Mouse (Mus musculus) intestine, embryonic 16.5 days (tissue): ENCODE measurements around the gene Cep41. TPM values are rescaled to one million over a fixed set of nuclear protein-coding genes. Genes with fewer than 3 reads are reported as not detected.

Experiments
- ATAC-seq: fragments of 200-750 bp; cut with Nextera tagmentation; 2 replicates; pipeline ENCODE4 v1.8.0; 2017; ENCODE audit warnings: moderate TSS enrichment, moderate library complexity
- H3K27ac ChIP-seq: fragments of 300-500 bp; sonication (generic); 2 replicates; pipeline ENCODE4 v1.5.1; 2014; ENCODE audit warnings: mild to moderate bottlenecking, low read length
- H3K27me3 ChIP-seq: fragments of 300-500 bp; sonication (generic); replicated peaks from 2 replicates; pipeline ENCODE4 v1.6.1; 2014; ENCODE audit warnings: low read length, control low read depth, mixed read lengths; ENCODE audit not compliant: control insufficient read depth, insufficient read depth
- H3K36me3 ChIP-seq: fragments of 300-500 bp; sonication (generic); 2 replicates; pipeline ENCODE4 v1.6.1; 2014; ENCODE audit warnings: low read length, control low read depth; ENCODE audit not compliant: control insufficient read depth, insufficient read depth
- H3K4me1 ChIP-seq: fragments of 300-500 bp; sonication (generic); 2 replicates; pipeline ENCODE4 v1.6.1; 2014; ENCODE audit warnings: low read length, control low read depth, mixed read lengths; ENCODE audit not compliant: control insufficient read depth, insufficient read depth
- H3K4me2 ChIP-seq: fragments of 300-500 bp; sonication (generic); 2 replicates; pipeline ENCODE4 v1.6.1; 2014; ENCODE audit warnings: low read depth, low read length, control low read depth
- H3K4me3 ChIP-seq: fragments of 300-500 bp; sonication (generic); 2 replicates; pipeline ENCODE4 v1.5.1; 2014; ENCODE audit warnings: mild to moderate bottlenecking, low read length
- H3K9ac ChIP-seq: fragments of 300-500 bp; sonication (generic); 2 replicates; pipeline ENCODE4 v1.6.1; 2014; ENCODE audit warnings: low read depth, low read length
- H3K9me3 ChIP-seq: fragments of 300-500 bp; sonication (generic); 2 replicates; pipeline ENCODE4 v1.6.1; 2016; ENCODE audit warnings: low read length, control low read depth; ENCODE audit not compliant: control insufficient read depth
- WGBS: fragments of 180-500 bp; shearing (Covaris S2); extraction: QIAGEN DNeasy Blood & Tissue Kit; methylation state at CpG from one replicate; pipeline ENCODE4 v1.1.7; 2014; 5-methylcytosine and 5-hydroxymethylcytosine counted together
- polyA plus RNA-seq: library from polyadenylated mRNA; unstranded; fragments of >200 nt; fragmentation: Nextera tagmentation; extraction: Ambion mirVana; gene quantifications from 2 replicates; pipeline ENCODE4 v1.2.1, GENCODE M21; 2015

Cep41 gene
- polyA plus RNA-seq, 1 experiment from 2014 or later: 6.6 TPM

DNA sequence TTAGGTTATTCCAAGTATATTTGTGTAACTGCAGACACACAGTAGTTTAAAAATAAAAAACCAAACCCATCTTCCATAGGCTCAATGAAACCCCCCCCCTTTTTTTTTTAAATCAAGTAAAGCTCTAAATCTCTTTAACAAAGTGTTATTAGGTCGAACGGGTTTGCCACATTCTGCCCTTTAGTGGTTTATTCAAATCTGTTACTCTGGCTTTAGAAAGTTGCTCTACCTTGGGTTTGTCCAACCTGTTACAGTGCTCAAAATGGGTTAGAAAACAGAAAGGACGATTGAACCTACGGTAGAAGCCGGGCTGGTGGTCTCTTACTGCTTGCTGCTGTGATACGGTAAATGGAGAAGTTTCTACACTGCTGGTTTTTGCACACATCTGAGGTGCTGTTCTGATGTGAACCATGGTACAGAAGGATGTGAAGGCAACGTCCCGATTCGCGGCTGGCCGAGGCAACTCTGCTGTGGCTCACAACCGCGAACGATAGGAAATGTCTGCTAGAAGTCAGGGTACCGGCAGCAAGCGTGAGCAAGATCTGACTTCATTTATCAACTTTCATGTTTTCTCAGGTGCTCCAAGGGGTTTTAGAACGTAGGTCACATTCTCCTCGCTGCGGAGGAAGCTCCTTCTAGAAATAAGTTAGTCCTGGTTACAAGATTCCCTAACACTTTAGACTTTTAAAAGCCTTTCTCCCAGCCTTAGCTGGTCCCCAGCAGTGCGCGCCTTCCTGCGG lies 41.6 kb upstream of the Cep41 start:
- Histone ChIP-seq H3K9ac (peak overlapping the region; percentile 37; the same call in 1 of the 2 replicates), H3K36me3 (0 out of 2 replicates have a peak, but pooled peaks cover 3% of the 10 kb centered on the region), H3K4me2 (peak overlapping the region; percentile 27), H3K27me3 (no peaks in the 10 kb centered on the region), H3K27ac (peak overlapping the region; percentile 74), H3K9me3 (peaks cover 31% of the 10 kb centered on the region), H3K4me1 (peaks cover 5% of the 10 kb centered on the region; the same call in 1 of the 2 replicates), H3K4me3 (peak overlapping the region; percentile 12; the same call in 1 of the 2 replicates)
- WGBS: 53% methylated on average over 22 of the region's 22 CpGs
- no peak for ATAC-seq

DNA sequence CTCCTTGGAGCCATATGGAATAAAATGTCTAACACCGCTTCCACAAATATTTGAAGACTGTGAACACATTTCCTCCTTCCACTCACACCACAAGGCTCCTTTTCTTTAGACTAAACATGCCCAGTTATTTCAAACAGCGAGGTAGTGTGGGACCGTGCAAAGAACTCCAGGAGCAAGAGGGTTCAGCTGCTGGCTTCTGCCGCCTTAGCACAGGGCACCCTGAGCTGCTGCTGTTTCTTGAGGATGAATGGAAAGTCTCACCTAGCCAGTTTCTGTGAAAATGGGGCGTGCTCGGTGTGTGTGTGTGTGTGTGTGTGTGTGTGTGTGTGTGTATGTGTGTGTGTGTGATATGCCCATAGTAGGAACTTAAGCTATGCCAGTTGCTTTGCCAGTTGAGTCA lies 40.9 kb upstream of the Cep41 start:
- no peak overlapping the region for H3K9ac ChIP-seq
- H3K4me1 ChIP-seq: peaks cover 5% of the 10 kb centered on the region; the same call in 1 of the 2 replicates
- no peak overlapping the region for H3K4me2 ChIP-seq
- H3K9me3 ChIP-seq: peaks cover 28% of the 10 kb centered on the region
- no peaks in the 10 kb centered on the region for H3K27me3 ChIP-seq
- H3K4me3 ChIP-seq: no peak overlapping the region
- 0 out of 2 replicates have a peak, but pooled peaks cover 3% of the 10 kb centered on the region for H3K36me3 ChIP-seq
- 0 out of 2 replicates have a peak overlapping the region, but pooled peaks have one; percentile 1 for H3K27ac ChIP-seq
- 59% methylated on average over 6 of the region's 6 CpGs for WGBS
- no peak for ATAC-seq

DNA sequence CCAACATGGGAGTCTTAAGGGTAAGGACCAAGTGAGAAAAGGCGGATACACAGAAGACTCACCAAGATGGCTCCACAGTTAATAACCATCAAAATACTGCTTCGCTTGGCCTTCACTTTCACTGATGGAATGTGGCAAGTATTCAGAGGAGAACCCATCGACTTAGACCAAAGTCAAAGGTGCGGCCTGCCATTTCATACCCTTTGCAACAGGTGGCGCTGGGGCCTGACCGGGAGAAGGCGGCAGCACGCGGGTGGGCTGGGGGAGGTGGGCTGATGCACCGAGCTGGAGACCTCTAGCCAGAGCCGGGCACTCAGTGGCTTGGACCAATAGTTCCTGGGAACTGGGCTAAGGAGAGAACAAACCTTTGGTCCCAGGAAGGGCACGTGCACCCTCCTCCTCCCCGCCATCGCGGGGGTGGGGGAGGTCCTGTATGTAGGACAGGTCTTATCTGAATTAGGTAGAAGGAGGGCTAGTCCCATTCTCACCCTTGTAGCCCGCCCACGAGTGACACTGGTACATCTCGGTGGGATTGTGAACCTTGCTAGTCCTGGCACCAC lies 39.1 kb upstream of the Cep41 start:
- Histone ChIP-seq H3K9ac (no peak overlapping the region), H3K27ac (no peak overlapping the region), H3K4me3 (no peak overlapping the region), H3K4me1 (peaks cover 5% of the 10 kb centered on the region; the same call in 1 of the 2 replicates), H3K36me3 (no peaks in the 10 kb centered on the region), H3K4me2 (no peak overlapping the region), H3K27me3 (no peaks in the 10 kb centered on the region), H3K9me3 (peaks cover 12% of the 10 kb centered on the region)
- no peak for ATAC-seq
- WGBS: 51% methylated on average over 18 of the region's 18 CpGs

DNA sequence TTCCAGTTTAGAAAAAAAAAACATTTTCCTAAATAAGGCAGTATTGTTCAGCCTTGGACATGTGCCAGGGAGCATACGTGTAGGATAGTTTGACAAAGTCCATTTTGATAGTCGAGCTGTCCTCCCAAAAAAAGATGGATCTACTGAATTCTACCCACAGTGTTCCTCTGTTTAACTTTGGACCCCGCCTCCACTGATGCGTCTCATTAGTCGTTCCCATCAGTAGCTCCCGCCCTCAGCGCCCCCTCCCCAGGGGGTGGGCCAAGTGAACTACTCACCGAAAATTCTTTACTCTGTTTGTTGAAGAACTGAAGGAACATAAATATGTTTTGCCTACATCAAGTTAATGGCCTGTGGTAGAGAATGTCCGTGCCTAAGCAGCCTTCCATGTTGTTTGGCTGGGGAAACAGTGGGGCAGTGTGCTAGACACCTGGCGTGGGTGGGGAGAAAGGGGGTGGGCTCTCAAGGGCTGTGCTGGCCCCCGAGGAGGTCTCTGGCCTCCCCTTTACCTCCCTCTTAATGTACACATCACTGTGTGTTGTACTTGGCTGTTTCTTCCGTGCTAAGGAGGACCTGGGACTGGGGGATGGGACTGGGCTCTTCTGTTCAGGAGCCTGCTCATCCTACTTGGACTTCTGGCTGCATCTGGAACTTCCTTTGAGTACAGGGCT lies 36.9 kb upstream of the Cep41 start:
- Histone ChIP-seq H3K9ac (no peak overlapping the region), H3K9me3 (no peaks in the 10 kb centered on the region), H3K4me2 (no peak overlapping the region), H3K4me1 (peaks cover 5% of the 10 kb centered on the region; the same call in 1 of the 2 replicates), H3K4me3 (no peak overlapping the region), H3K27me3 (no peaks in the 10 kb centered on the region), H3K36me3 (no peaks in the 10 kb centered on the region), H3K27ac (no peak overlapping the region; the same call in 1 of the 2 replicates)
- peak; percentile 28; the same call in 1 of the 2 replicates for ATAC-seq
- 41% methylated on average over 12 of the region's 12 CpGs for WGBS

DNA sequence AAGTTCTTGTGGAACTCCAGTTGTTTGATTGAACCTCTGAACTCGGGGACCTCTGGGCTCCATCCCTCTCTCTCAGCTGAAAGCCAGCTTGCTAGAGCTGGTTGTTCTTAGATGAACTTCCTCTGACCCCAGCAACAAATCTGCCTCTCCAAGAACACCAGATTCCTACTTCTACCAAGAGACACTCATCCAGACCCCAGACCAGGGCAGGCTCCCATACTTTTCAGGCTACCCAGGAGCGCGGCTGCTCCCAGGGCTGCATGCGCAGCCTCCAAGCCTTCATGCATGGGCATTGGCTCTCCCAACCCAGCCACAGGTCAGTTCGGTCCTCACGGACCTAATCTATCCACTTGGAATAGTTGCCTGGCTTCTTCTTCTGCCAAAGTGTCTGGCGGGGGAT lies 29.8 kb upstream of the Cep41 start, which contains the start of gene Mest:
Gene Mest (plus strand): TSS at position 217 of the 400 bp plus-strand sequence.
- Histone ChIP-seq H3K4me3 (no peak within 1 kb of the TSS), H3K9me3 (no peaks in the 10 kb centered on the region), H3K27me3 (no peaks in the 10 kb centered on the region), H3K4me1 (no peaks in the 10 kb centered on the region), H3K9ac (no peak within 1 kb of the TSS), H3K4me2 (no peak within 1 kb of the TSS), H3K27ac (no peak within 1 kb of the TSS), H3K36me3 (no peaks in the 10 kb centered on the region)
- 62% methylated on average over 7 of the region's 7 CpGs for whole genome bisulfite sequencing
- ATAC-seq: no peak

DNA sequence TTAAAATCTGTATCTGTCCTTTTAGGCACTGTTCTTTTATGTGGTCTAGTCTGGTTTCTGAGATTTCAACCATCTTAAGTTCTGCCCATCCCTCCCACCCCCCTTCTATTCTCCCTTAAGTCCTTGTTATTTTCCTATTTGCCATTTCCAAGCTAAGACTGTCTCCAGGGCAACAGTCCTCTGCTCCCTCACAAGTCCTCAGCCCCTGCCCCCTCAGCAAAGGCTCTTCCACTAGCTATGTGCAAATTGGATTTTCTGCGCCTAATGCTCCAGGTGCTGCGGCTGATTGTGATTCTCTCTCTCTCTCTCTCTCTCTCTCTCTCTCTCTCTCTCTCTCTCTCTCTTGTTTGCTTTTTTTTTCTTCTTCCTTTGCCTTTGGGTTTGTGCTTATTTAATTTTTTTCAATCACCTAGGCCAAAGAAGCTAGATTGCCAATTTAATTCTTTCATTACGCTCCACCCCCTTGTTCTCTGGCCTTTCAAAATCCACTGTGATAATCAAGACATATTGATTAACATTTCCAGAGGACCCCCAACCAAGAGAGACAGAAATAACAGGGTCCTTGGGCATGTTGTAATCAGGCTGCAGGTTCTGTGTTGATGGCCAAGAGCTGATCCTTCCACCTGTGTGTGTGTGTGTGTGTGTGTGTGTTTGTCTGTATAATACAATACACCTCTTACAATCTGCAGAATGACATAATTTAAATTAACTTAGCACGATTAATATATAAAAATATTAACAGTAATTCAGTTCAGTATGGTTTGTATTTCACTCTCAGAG lies 29.0 kb upstream of the Cep41 start:
- Histone ChIP-seq H3K36me3 (no peaks in the 10 kb centered on the region), H3K4me3 (no peak overlapping the region), H3K27me3 (no peaks in the 10 kb centered on the region), H3K4me2 (no peak overlapping the region), H3K27ac (no peak overlapping the region), H3K9me3 (no peaks in the 10 kb centered on the region), H3K9ac (no peak overlapping the region), H3K4me1 (no peaks in the 10 kb centered on the region)
- ATAC-seq: no peak
- 78% methylated on average over 4 of the region's 4 CpGs for WGBS

DNA sequence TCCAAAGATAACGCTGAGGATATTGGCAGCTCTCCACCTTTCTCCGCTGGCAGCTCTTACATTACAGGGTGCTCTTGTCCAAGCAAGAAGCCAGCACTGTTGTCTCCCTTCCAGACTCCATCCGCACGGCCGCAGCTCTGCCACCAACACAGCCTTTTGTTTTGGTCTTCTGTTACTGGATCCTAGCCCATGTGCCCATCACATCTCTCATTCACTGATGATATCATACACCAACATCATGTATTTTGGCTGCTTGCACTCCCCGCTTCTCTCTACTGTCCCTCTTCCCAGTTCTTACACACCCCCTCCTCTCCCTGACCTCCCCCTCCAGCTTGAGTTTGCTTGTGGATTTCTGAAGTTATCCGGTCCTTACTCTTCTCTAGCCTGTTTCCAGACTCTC lies 23.2 kb upstream of the Cep41 start:
- Histone ChIP-seq H3K4me3 (no peak overlapping the region), H3K9me3 (no peaks in the 10 kb centered on the region), H3K4me1 (no peaks in the 10 kb centered on the region), H3K27ac (no peak overlapping the region), H3K27me3 (no peaks in the 10 kb centered on the region), H3K9ac (no peak overlapping the region), H3K36me3 (no peaks in the 10 kb centered on the region), H3K4me2 (no peak overlapping the region)
- ATAC-seq: no peak
- WGBS: 82% methylated on average over 7 of the region's 7 CpGs

DNA sequence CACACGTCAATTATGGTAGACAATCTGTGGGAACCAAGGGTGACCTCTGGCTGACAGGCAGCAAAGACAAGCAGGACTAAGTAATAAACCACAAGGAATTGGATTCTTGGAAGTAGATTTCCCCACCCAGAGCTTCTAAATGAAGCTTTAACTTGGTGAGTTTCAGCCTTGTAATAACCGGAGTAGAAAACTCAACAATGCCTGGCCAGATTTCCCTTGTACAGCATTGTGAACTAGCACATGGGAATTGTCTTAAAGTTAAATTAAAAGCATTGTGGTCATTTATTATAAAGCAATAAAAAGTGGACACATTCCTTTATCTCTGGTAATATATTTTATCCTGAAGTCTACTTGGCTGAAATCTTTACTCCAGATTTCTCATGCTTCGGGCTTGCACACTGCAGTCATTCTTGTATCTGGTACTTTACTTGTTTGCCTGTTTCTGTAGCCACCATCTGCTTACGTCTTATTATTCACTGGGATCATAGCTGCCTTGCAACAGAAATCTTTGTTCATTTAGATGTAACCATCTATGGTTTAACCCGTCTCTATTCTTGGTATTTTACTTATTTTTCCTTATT lies 21.4 kb upstream of the Cep41 start:
- ATAC-seq: no peak

More for the DNA sequence above, 21.4 kb upstream of the Cep41 start:
- H3K4me1 ChIP-seq: peaks cover 4% of the 10 kb centered on the region; the same call in 1 of the 2 replicates
- no peak overlapping the region for H3K27ac ChIP-seq
- H3K36me3 ChIP-seq: no peaks in the 10 kb centered on the region
- H3K4me3 ChIP-seq: no peak overlapping the region
- H3K4me2 ChIP-seq: no peak overlapping the region
- H3K9me3 ChIP-seq: no peaks in the 10 kb centered on the region
- no peaks in the 10 kb centered on the region for H3K27me3 ChIP-seq
- no peak overlapping the region for H3K9ac ChIP-seq
- WGBS: 64% methylated on average over 5 of the region's 5 CpGs
